Mouse (Mus musculus): Measurements from ENCODE around the gene Rfx2. TPM values are rescaled to one million over a fixed set of nuclear protein-coding genes. Genes with fewer than 3 reads are reported as not detected.

Rfx2 gene
- polyA plus RNA-seq, 1 experiment from 2014 or later = 6.7 TPM

GRCm38 (mm10) chr17:56761077-56761476, 69.7 kb downstream of the Rfx2 start:
- Histone ChIP-seq H3K27ac (ENCODE audit: low read length) (no peak overlapping the region), H3K4me2 (replicated peaks; ENCODE audit: low read depth, low read length) (no peak overlapping the region), H3K9ac (replicated peaks; ENCODE audit: low read depth, low read length) (no peak overlapping the region), H3K9me3 (ENCODE audit: control insufficient read depth, low read depth, low read length) (no peaks in the 10 kb centered on the region), H3K36me3 (ENCODE audit: control insufficient read depth, insufficient read depth, low read length) (no peaks in the 10 kb centered on the region), H3K4me3 (ENCODE audit: low read depth, low read length) (no peak overlapping the region), H3K27me3 (ENCODE audit: control insufficient read depth, insufficient read depth, low read length) (no peaks in the 10 kb centered on the region; the same call in 1 of the 2 replicates), H3K4me1 (ENCODE audit: control insufficient read depth, insufficient read depth, low read length) (peaks cover 23% of the 10 kb centered on the region; the same call in 1 of the 2 replicates)
- 69% methylated on average over 3 of the region's 3 CpGs for WGBS
- ATAC-seq (ENCODE audit: insufficient number of reproducible peaks, insufficient read depth, low FRiP score, low read depth) = no peak

- 59% methylated on average over 7 of the region's 7 CpGs for WGBS
- Histone ChIP-seq H3K4me3 (ENCODE audit: low read depth, low read length) (no peak overlapping the region), H3K9me3 (ENCODE audit: control insufficient read depth, low read depth, low read length) (no peaks in the 10 kb centered on the region), H3K9ac (replicated peaks; ENCODE audit: low read depth, low read length) (no peak overlapping the region), H3K36me3 (ENCODE audit: control insufficient read depth, insufficient read depth, low read length) (no peaks in the 10 kb centered on the region), H3K4me1 (ENCODE audit: control insufficient read depth, insufficient read depth, low read length) (peaks cover 17% of the 10 kb centered on the region; the same call in 1 of the 2 replicates), H3K27me3 (ENCODE audit: control insufficient read depth, insufficient read depth, low read length) (peaks cover 13% of the 10 kb centered on the region), H3K4me2 (replicated peaks; ENCODE audit: low read depth, low read length) (no peak overlapping the region), H3K27ac (ENCODE audit: low read length) (no peak overlapping the region)
- ATAC-seq (ENCODE audit: insufficient number of reproducible peaks, insufficient read depth, low FRiP score, low read depth) = no peak
Measured at GRCm38 (mm10) chr17:56759261-56759660, 71.6 kb downstream of the Rfx2 start.

- no peaks in the 10 kb centered on the region for H3K9me3 ChIP-seq (ENCODE audit: control insufficient read depth, low read depth, low read length)
- H3K27ac ChIP-seq (ENCODE audit: low read length) = no peak overlapping the region
- peak overlapping the region; percentile 100 for H3K4me2 ChIP-seq (replicated peaks; ENCODE audit: low read depth, low read length)
- no peaks in the 10 kb centered on the region for H3K36me3 ChIP-seq (ENCODE audit: control insufficient read depth, insufficient read depth, low read length)
- 7% methylated on average over 12 of the region's 12 CpGs for WGBS
- no peak overlapping the region for H3K9ac ChIP-seq (replicated peaks; ENCODE audit: low read depth, low read length)
- peaks cover 21% of the 10 kb centered on the region; the same call in 1 of the 2 replicates for H3K4me1 ChIP-seq (ENCODE audit: control insufficient read depth, insufficient read depth, low read length)
- peaks cover 21% of the 10 kb centered on the region for H3K27me3 ChIP-seq (ENCODE audit: control insufficient read depth, insufficient read depth, low read length)
- H3K4me3 ChIP-seq (ENCODE audit: low read depth, low read length) = no peak overlapping the region
- no peak for ATAC-seq (ENCODE audit: insufficient number of reproducible peaks, insufficient read depth, low FRiP score, low read depth)
Measured at GRCm38 (mm10) chr17:56758132-56758531, 72.7 kb downstream of the Rfx2 start.

- Histone ChIP-seq H3K27ac (ENCODE audit: low read length) (no peak within 1 kb of the TSS), H3K27me3 (ENCODE audit: control insufficient read depth, insufficient read depth, low read length) (peaks cover 23% of the 10 kb centered on the region)
- ATAC-seq (ENCODE audit: insufficient number of reproducible peaks, insufficient read depth, low FRiP score, low read depth) = peak; percentile 77
Measured at GRCm38 (mm10) chr17:56757416-56758123, 73.2 kb downstream of the Rfx2 start, which contains the start of gene Nrtn. Gene Nrtn (minus strand): TSS chr17:56757530.

GRCm38 (mm10) chr17:56756703-56757399, 74.0 kb downstream of the Rfx2 start:
- ATAC-seq (ENCODE audit: insufficient number of reproducible peaks, insufficient read depth, low FRiP score, low read depth) = 0 out of 2 replicates have a peak, but pooled peaks have one; percentile 3
- Histone ChIP-seq H3K27ac (ENCODE audit: low read length) (no peak overlapping the region), H3K27me3 (ENCODE audit: control insufficient read depth, insufficient read depth, low read length) (peaks cover 26% of the 10 kb centered on the region), H3K9me3 (ENCODE audit: control insufficient read depth, low read depth, low read length) (no peaks in the 10 kb centered on the region), H3K9ac (replicated peaks; ENCODE audit: low read depth, low read length) (peak overlapping the region; percentile 57), H3K4me3 (ENCODE audit: low read depth, low read length) (peak overlapping the region; percentile 57), H3K4me1 (ENCODE audit: control insufficient read depth, insufficient read depth, low read length) (peaks cover 15% of the 10 kb centered on the region; the same call in 1 of the 2 replicates), H3K36me3 (ENCODE audit: control insufficient read depth, insufficient read depth, low read length) (no peaks in the 10 kb centered on the region), H3K4me2 (replicated peaks; ENCODE audit: low read depth, low read length) (peak overlapping the region; percentile 100)
- 1% methylated on average over 47 of the region's 51 CpGs for WGBS

More at GRCm38 (mm10) chr17:56757416-56758123, 73.2 kb downstream of the Rfx2 start, which contains the start of gene Nrtn:
- no peaks in the 10 kb centered on the region for H3K36me3 ChIP-seq (ENCODE audit: control insufficient read depth, insufficient read depth, low read length)
- WGBS = under 1% methylated on average over 42 of the region's 48 CpGs
- H3K4me3 ChIP-seq (ENCODE audit: low read depth, low read length) = peak within 1 kb of the TSS; percentile 57
- H3K9me3 ChIP-seq (ENCODE audit: control insufficient read depth, low read depth, low read length) = no peaks in the 10 kb centered on the region
- peak within 1 kb of the TSS; percentile 100 for H3K4me2 ChIP-seq (replicated peaks; ENCODE audit: low read depth, low read length)
- peak within 1 kb of the TSS; percentile 57 for H3K9ac ChIP-seq (replicated peaks; ENCODE audit: low read depth, low read length)
- peaks cover 19% of the 10 kb centered on the region; the same call in 1 of the 2 replicates for H3K4me1 ChIP-seq (ENCODE audit: control insufficient read depth, insufficient read depth, low read length)

- no peak for ATAC-seq (ENCODE audit: insufficient number of reproducible peaks, insufficient read depth, low FRiP score, low read depth)
- WGBS = 15% methylated on average over 36 of the region's 36 CpGs
- Histone ChIP-seq H3K9ac (replicated peaks; ENCODE audit: low read depth, low read length) (no peak overlapping the region), H3K4me1 (ENCODE audit: control insufficient read depth, insufficient read depth, low read length) (peaks cover 15% of the 10 kb centered on the region; the same call in 1 of the 2 replicates), H3K4me3 (ENCODE audit: low read depth, low read length) (no peak overlapping the region), H3K9me3 (ENCODE audit: control insufficient read depth, low read depth, low read length) (no peaks in the 10 kb centered on the region), H3K4me2 (replicated peaks; ENCODE audit: low read depth, low read length) (no peak overlapping the region), H3K27ac (ENCODE audit: low read length) (no peak overlapping the region), H3K36me3 (ENCODE audit: control insufficient read depth, insufficient read depth, low read length) (no peaks in the 10 kb centered on the region), H3K27me3 (ENCODE audit: control insufficient read depth, insufficient read depth, low read length) (peaks cover 26% of the 10 kb centered on the region)
Measured at GRCm38 (mm10) chr17:56754271-56755185, 76.3 kb downstream of the Rfx2 start.

GRCm38 (mm10) chr17:56753452-56753851, 77.4 kb downstream of the Rfx2 start:
- Histone ChIP-seq H3K4me1 (ENCODE audit: control insufficient read depth, insufficient read depth, low read length) (peaks cover 15% of the 10 kb centered on the region; the same call in 1 of the 2 replicates), H3K9ac (replicated peaks; ENCODE audit: low read depth, low read length) (no peak overlapping the region), H3K27ac (ENCODE audit: low read length) (no peak overlapping the region), H3K4me2 (replicated peaks; ENCODE audit: low read depth, low read length) (no peak overlapping the region), H3K36me3 (ENCODE audit: control insufficient read depth, insufficient read depth, low read length) (no peaks in the 10 kb centered on the region), H3K4me3 (ENCODE audit: low read depth, low read length) (no peak overlapping the region), H3K27me3 (ENCODE audit: control insufficient read depth, insufficient read depth, low read length) (peaks cover 26% of the 10 kb centered on the region), H3K9me3 (ENCODE audit: control insufficient read depth, low read depth, low read length) (no peaks in the 10 kb centered on the region)
- ATAC-seq (ENCODE audit: insufficient number of reproducible peaks, insufficient read depth, low FRiP score, low read depth) = no peak
- WGBS = 20% methylated on average over 15 of the region's 15 CpGs
